Mouse (Mus musculus) right cerebral cortex, postnatal 25 days (tissue): ENCODE results near the gene Mlf1.

Source experiments
- DNase-seq: peaks from one replicate; pipeline ENCODE4 v3.0.0; 2022

Mlf1 gene

DNA sequence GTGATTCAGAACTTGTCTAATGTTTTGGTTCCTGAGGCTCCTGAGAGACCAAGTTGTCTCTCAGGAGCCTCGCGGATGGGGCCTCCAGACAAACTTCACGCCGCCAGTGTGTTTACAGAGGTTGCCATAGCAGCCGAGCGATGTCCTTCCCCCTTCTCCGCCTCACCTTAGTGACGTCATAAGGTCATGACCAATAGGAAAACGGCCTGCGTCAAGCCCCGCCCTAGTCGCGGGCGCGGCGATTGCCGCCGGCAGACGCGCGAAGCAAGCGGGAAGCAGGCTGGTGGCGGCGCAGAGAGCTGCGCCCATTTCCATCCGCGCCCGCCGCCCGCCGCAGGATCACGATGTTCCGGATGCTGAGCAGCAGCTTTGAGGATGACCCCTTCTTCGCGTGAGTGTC lies at the start of gene Mlf1:
TSS of gene Mlf1 (plus strand) at position 226 of the 400 bp plus-strand sequence.
- peak; percentile 92 for DNase-seq

DNA sequence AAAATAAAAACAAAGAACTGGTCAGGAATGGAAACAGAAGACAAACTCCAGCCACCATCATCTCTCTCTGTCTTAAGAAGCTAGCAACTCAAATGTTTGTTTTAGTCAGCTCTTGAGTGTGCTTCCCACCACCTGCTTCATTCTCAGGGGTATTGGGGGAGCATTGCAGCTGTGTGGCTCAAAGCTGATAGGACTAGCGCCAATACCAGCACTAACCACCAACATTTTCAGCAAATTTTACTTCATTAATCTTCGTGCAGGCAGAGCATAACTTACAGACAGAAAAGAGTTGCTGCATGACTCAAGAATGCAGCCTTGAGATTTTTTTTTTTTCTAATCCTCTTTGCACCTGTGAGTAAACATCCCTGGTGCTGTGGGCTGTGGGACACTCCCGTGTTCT lies 34.3 kb upstream of the Mlf1 start:
- DNase-seq, result no peak

- DNase-seq, result no peak
Observed at GRCm38 (mm10) chr3:67340921-67341320, 33.0 kb upstream of the Mlf1 start.

GRCm38 (mm10) chr3:67343004-67343662 lies 30.8 kb upstream of the Mlf1 start:
- no peak for DNase-seq

DNA sequence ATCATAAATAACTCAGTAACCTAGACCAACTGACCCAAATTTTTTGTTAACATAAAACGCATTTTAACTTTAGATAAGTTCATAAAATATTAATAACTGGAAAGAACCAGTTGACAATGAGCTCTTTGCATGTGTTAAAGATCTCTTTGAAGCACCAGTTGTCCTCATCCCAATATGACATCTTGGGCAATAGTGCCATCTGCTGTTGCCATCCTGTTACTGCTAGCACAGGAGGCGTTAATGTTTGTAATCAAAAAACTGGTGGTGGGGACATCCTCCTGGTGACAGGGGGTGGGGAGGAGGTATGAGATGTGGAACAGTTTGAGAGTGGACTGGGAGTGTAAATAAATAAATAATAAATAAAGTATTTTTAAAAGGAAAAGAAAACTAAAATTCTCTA lies 29.3 kb upstream of the Mlf1 start:
- DNase-seq, result peak; percentile 25

GRCm38 (mm10) chr3:67346674-67347073 lies 27.2 kb upstream of the Mlf1 start:
- no peak for DNase-seq

DNA sequence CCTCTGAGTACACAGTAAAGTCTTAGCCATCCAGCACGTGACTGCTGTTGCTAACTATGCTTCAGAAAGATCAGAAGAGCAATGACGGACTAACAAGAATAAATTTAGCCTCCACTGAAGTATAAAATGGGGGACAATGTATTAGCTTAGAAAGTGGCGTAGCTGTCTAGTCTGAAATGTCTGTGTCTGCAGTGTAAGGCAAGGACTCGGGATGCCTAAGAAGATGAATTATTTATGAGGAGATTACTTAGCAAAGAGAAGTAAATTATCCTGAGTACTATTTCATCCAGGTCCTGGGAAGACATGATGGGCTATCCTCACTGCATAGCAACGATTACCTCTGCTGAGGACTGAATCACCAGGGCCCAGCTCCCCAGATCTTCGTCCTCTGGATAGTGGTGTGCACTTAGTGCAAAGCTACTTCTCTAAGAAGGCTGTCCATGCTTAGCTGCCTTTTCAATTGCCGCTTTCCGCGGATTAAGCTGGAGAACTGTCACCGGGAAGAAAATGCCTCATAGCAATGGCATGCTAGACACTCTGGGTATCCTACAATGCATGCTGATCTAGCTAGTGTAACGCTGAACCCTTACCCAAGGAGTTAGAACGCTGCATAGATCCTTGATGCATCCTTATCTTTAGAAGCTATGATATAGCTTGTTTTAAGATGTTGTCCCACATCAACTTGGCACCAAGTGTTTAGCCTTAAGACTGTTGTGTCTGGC lies 22.3 kb upstream of the Mlf1 start:
- no peak for DNase-seq

DNA sequence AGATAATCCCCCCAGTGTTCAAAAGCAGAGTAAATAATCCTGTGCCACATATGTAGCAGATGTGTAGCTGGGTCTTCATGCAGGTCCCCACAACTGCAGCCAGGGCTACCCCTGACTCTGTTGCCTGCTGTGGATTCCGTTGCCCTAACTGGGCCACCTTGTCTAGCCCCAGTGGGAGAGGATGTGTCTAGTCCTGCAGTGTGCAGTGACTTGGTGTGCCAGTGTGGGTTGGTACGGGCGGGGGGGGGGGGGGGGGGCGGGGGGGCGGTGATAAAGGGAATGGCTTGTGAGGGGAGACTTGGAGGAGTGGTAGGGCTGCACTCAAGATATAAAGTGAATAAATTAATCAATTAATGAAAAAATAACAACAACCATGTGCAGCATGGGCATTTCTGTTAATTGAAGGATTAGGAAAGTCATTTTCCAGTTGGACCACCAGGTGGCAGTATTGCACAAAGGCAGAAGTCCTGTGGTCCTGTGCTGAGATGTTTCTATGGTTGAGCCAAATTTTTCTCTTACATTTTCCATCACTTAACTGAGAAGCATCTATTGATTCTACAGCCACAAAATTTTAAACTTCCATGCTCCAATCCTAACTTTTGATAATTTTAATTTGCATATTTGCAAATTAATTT lies 21.7 kb upstream of the Mlf1 start:
- peak; percentile 15 for DNase-seq

DNA sequence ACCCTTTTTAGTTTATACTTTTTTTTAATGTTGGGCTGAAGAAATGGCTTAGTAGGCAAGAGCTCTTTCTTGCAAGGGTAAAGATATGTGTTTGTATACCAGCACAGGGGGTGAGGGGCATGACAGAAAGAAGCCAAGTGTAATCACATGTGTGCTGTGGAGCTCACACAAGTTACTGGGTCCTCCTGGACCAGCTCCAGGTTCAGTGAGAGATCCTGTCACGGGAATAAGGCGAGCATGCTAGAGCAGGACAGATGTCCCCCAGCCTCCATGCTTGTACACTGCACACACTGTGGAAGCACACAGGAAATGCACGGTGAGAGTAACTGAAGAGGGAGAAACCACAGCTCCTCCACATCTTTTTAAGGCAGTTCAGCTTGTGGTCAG lies 21.1 kb upstream of the Mlf1 start:
- no peak for DNase-seq

GRCm38 (mm10) chr3:67358376-67358775 lies 15.5 kb upstream of the Mlf1 start:
- no peak for DNase-seq

DNA sequence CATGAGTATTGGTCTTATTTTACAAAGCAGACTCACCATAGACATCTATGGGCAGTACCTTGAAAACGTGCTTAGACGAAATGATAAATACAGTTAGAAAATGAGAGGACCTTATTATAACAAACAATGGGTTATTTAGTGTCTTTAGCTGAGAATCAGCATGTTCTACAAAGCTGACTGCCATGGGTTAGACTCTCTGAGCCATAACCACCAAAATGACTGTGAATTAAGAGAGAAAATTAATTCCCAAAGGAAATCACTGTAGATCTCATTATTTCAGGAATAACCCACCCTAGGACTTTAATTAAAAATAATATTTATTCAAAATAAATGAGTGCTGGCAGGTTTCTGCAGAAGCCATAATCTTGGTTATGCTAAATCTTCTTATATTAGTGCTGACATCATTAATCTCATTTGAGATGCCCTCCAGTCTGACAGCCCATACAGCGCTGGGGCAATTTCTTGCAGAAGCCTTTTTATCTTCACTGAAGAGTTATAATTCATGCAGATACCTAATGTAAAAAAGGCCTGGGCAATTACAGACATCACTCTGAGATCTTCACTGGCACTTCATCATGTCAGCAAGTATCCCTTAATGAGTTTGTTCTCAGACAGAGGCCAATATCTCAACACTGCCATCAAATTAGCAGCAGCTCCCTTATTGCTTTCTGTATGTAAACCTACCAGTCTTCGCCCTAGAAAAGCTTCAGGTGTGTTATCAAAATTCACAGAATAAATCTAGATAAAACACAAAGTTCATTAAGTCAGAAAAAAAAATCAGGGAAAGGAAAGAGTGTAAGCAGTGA lies 7.6 kb upstream of the Mlf1 start:
- no peak for DNase-seq

GRCm38 (mm10) chr3:67367481-67367880 lies 6.4 kb upstream of the Mlf1 start:
- no peak for DNase-seq

DNA sequence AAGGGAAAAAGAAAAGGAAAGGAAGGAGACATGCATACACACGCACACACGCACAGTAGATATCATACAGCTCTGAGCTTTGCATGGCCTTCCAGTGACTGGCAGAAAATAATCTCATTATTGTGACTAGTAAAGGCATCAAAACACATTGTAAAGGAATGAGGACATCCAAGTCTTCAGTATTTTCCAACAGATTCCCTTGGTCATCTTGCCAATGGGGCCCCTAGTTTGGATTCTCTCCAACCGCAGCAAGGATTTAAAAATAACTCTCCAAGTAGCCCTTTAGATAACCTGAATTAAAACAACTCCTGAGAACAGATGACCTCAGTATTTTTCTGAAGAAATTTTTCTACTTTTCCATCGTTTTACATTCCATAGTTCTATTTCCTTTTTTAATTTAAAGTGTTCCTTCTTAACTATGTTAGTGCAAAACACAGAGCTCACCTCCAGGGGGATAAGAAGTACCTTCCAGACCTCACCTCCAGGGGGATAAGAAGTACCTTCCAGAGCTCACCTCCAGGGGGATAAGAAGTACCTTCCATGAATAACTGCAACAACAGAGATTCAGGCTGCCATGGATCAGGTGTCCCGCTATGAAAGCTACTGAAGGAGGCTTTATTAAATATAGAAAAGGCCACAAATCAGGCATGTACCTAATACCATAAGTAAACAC lies 4.4 kb upstream of the Mlf1 start:
- DNase-seq, result no peak

GRCm38 (mm10) chr3:67372194-67372593 lies 1.7 kb upstream of the Mlf1 start:
- no peak for DNase-seq

DNA sequence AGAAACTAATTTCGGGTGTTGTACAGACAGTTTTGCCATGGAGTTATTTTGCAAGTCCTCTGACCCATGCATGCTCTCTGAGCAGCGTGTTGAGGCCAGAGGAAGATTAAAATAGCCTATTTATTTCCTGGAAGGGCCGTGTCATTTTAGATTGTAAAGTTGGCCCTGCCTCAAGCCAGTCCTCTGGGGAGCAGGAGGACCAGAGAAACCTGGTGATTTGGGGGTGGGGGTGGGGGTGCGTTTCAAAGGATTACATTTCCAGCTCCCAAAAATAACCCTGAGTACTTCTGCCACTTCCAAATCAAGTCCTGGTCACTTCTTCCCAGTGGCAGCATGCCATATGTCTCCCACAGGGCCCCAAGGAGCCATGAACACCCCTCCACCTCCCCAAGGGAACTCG lies 1.1 kb upstream of the Mlf1 start:
- no peak for DNase-seq

DNA sequence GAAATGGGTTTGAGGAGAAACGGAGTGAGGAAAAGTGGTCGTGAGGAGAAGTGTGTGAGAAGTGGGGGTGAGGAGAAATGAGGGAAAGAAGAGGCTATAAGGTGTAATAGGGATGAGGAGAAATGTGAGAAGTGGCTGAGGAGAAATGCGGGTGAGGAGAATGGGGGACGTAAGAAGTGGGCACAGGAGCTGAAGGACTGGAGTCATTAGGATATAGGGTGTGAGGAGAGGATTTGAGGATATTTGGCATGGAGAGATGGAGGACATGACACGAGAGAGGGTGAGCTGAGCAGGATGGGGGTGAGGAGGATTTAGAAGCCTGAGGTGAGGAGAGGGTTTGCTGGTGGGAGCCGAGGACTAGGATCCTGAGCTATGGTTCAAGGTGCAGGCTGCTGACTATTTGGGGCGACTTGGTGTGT lies 472 bp downstream of the Mlf1 start:
- DNase-seq, result no peak

DNA sequence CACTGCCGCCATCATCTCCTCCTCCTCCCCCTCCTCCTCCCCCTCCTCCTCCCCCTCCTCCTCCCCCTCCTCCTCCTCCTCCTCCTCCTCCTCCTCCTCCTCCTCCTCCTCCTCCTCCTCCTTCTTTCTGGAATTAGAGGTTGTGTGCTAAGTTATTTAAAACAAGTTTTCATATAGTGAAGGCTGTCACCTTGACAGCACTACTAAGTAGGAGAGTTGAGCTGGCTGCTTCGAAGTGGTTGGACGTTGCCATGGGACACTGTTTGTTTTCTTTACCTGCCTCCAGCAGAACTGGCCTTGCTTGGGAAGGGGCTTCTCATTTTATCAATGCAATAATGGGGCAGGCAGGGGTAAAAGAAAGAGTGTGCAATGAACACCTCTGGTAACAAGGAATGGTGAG lies 1.2 kb downstream of the Mlf1 start, which contains the start of gene Gm17402:
TSS of gene Gm17402 (minus strand) at position 101 of the 400 bp plus-strand sequence.
- DNase-seq, result no peak

DNA sequence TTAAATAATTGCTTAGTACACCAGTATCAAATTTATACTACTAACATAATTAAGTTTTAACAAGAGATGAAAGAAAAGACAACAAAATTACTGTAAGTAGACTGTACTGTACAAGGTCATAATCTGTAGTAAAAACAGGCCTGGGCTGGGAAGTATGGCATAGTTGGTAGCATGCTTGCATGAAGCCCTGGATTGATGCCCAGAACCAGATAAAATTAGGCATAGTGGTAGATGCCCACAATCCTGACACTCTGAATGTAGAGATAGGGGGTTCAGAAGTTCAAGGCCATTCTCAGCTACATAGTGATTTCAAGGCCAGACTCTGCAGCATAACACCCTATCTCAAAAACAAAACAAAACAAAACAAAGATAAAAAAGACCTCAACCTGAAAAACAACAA lies 4.3 kb downstream of the Mlf1 start:
- no peak for DNase-seq

GRCm38 (mm10) chr3:67429338-67429998 lies 55.6 kb downstream of the Mlf1 start:
- DNase-seq, result no peak

GRCm38 (mm10) chr3:67429999-67430380 lies 56.1 kb downstream of the Mlf1 start, which contains the start of gene Gfm1:
Gene Gfm1, plus strand, starts transcription at chr3:67430096.
- peak; percentile 88 for DNase-seq

DNA sequence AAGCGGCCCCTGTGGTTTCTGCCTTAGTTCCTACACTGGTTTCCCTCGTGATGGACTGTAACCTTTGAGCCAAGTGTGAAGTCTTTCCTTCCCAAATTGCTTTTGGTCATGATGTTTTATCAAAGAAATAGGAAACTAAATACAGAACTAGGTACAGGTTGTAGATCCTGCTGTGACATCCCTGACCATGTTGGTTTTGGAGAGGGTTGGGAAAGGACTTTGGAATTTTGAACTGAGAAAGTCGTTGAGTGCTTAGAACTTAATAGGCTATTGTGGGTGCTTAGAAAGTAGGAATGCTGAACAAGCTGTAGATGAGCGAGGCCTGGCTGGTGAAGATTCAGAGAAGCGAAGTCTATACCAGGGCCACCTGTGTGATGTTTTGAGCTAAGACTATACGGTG lies 60.1 kb downstream of the Mlf1 start:
- no peak for DNase-seq

GRCm38 (mm10) chr3:67447143-67447542 lies 73.2 kb downstream of the Mlf1 start:
- DNase-seq, result no peak
